Mouse (Mus musculus): Measurements from ENCODE around the gene Xiap. TPM values are rescaled to one million over a fixed set of nuclear protein-coding genes. Genes with fewer than 3 reads are reported as not detected.

Gene Xiap
- polyA plus RNA-seq, 2 experiments: 6.8 to 10.9 TPM

DNA sequence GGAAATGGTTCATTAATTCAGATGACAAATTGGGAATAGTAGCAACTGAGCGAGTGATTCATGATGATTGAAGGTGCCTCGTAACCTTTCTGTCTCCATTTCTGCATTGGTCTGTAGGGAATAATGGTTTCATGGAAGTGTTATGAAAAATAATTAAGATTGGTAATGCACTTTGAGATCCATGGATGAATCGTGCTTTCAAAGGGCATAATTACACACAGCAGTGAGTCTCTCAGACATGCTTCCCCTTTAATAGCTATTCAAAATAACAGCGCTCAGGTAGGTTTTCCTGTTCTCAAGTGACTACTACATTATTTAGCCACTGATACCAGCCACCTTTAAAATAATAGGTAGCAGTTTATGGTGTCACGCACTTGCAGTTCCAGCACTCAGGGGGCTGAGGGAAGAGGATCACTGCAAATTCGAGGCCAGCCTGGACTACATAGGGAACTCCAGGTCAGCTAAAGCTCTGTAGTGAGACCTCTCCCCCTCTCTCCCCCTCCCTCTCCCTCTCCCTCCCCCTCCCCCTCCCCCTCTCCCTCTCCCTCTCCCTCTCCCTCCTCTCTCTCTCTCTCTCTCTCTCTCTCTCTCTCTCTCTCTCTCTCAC lies 60.1 kb downstream of the Xiap start:
- Histone ChIP-seq H3K9ac (replicated peaks) (no peak overlapping the region), H3K4me1 (replicated peaks; ENCODE audit: control insufficient read depth in 2 of 2, insufficient read depth in 2 of 2, low read length in 1 of 2) (no peaks in the 10 kb centered on the region), H3K27me3 (ENCODE audit: control insufficient read depth, insufficient read depth, low read length) (no peaks in the 10 kb centered on the region), H3K4me2 (ENCODE audit: low read depth) (no peak overlapping the region), H3K9me3 (ENCODE audit: control insufficient read depth, low read length) (no peaks in the 10 kb centered on the region), H3K36me3 (replicated peaks; ENCODE audit: control insufficient read depth, insufficient read depth, low read depth) (no peaks in the 10 kb centered on the region), H3K27ac (no peak overlapping the region), H3K4me3 (ENCODE audit: insufficient read depth in 1 of 2, low read depth in 2 of 2, low read length in 2 of 2) (no peak overlapping the region)
- no peak for ATAC-seq (ENCODE audit: insufficient read depth)
- TF ChIP-seq CTCF (IDR thresholded peaks at IDR 0.05; ENCODE audit: low read depth) (no peak), EP300 (IDR thresholded peaks at IDR 0.05; ENCODE audit: low read depth) (no peak)
- 71% methylated on average over 6 of the region's 6 CpGs for WGBS (ENCODE audit: insufficient replicate concordance)
- DNase-seq (ENCODE audit: low read depth in 3 of 3, low spot score in 3 of 3): no peak

DNA sequence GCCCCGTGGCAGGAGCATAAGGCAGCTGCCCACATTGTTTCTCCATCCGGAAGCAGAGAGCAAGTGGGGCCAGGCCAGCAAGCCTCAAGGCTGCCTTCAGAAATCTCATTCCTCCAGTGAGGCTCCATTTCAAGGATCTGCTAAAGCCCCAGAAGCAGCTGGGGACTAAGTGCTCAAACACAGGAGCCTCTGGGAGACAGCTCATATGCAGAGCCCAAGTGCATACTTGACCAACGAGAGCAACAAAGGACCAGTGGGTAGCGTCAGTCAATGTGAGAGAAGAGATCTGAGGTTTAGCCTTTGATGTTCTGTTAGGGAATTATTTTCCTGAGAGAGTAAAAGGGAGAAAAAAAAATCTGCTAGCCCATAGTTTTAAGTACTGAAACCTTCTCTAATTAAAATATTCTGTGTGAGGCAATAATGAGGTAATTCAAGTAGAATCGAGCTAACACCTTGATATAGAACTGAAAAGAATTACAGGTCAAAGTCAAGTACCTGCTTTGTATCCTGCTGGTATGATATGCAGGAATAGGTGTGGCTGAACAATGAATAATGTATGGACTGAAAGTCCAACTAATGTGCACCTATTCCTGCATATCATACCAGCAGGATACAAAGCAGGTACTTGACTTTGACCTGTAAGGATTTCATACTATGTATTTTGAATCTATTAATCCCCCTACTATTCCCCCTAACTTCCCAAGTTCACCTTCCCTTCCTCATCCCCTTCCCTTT lies 65.7 kb downstream of the Xiap start:
- ATAC-seq (ENCODE audit: insufficient read depth): no peak
- TF ChIP-seq EP300 (IDR thresholded peaks at IDR 0.05; ENCODE audit: low read depth): no peak
- TF ChIP-seq CTCF (IDR thresholded peaks at IDR 0.05; ENCODE audit: low read depth): no peak
- WGBS (ENCODE audit: insufficient replicate concordance): 69% methylated on average over 5 of the region's 5 CpGs
- DNase-seq (ENCODE audit: low read depth in 3 of 3, low spot score in 3 of 3): no peak
- H3K9ac ChIP-seq (replicated peaks): no peak overlapping the region
- H3K9me3 ChIP-seq (ENCODE audit: control insufficient read depth, low read length): no peaks in the 10 kb centered on the region
- H3K27me3 ChIP-seq (ENCODE audit: control insufficient read depth, insufficient read depth, low read length): no peaks in the 10 kb centered on the region
- no peak overlapping the region for H3K27ac ChIP-seq
- no peaks in the 10 kb centered on the region for H3K36me3 ChIP-seq (replicated peaks; ENCODE audit: control insufficient read depth, insufficient read depth, low read depth)
- H3K4me1 ChIP-seq (replicated peaks; ENCODE audit: control insufficient read depth in 2 of 2, insufficient read depth in 2 of 2, low read length in 1 of 2): no peaks in the 10 kb centered on the region
- no peak overlapping the region for H3K4me2 ChIP-seq (ENCODE audit: low read depth)
- no peak overlapping the region for H3K4me3 ChIP-seq (ENCODE audit: insufficient read depth in 1 of 2, low read depth in 2 of 2, low read length in 2 of 2)

DNA sequence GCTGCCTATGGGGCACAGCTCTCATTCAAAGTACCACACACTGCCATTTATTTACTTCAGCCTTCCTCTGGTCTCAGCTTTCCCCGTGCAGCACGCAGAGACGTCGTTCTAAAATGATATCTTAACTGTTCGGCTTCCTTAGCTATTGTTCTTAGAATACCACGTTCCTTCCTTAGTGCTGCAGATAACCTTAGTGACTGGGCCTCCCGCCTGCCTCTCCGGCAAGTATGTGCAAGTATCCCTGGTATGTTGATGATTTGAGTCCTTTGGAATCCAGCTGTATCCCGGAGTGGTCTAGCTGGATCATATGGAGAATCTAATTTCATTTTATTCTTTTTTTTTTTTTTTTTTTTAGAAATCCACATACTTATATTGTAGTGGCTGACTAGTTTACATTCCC lies 80.4 kb downstream of the Xiap start:
- H3K9me3 ChIP-seq (ENCODE audit: control insufficient read depth, low read length): no peaks in the 10 kb centered on the region
- no peak overlapping the region for H3K9ac ChIP-seq (replicated peaks)
- no peak for DNase-seq (ENCODE audit: low read depth in 3 of 3, low spot score in 3 of 3)
- peaks cover 0 to 5% of the 10 kb centered on the region in 2 experiments; a peak in 2 of 4 replicates for H3K4me1 ChIP-seq (replicated peaks; ENCODE audit: control insufficient read depth in 2 of 2, insufficient read depth in 2 of 2, low read length in 1 of 2)
- H3K27ac ChIP-seq: no peak overlapping the region
- H3K27me3 ChIP-seq (ENCODE audit: control insufficient read depth, insufficient read depth, low read length): no peaks in the 10 kb centered on the region
- H3K36me3 ChIP-seq (replicated peaks; ENCODE audit: control insufficient read depth, insufficient read depth, low read depth): no peaks in the 10 kb centered on the region
- H3K4me3 ChIP-seq (ENCODE audit: insufficient read depth in 1 of 2, low read depth in 2 of 2, low read length in 2 of 2): no peak overlapping the region
- no peak for TF ChIP-seq CTCF (IDR thresholded peaks at IDR 0.05; ENCODE audit: low read depth)
- no peak for TF ChIP-seq EP300 (IDR thresholded peaks at IDR 0.05; ENCODE audit: low read depth)
- WGBS (ENCODE audit: insufficient replicate concordance): 23% methylated on average over 9 of the region's 9 CpGs
- no peak for ATAC-seq (ENCODE audit: insufficient read depth)
- no peak overlapping the region for H3K4me2 ChIP-seq (ENCODE audit: low read depth)

DNA sequence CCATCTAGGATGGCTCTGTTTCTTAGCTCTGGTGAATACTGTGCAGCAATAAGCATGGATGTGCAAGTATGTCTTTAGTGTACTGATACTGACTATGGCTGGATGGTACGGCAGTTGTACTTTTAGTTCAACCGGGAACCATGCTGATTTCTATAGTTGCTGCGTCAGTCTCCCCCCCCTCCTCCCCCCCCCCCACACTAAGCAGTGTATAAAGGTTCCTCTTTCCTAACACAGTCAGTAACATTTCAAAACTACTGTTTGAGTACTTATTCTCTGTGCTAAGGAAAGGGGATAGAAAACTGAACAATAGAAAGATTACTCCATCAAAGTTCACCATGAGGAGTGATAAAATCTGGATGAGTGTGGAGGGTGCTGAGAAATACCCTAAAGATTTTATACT lies 83.1 kb downstream of the Xiap start:
- Histone ChIP-seq H3K9me3 (ENCODE audit: control insufficient read depth, low read length) (no peaks in the 10 kb centered on the region), H3K4me3 (ENCODE audit: insufficient read depth in 1 of 2, low read depth in 2 of 2, low read length in 2 of 2) (no peak overlapping the region), H3K27ac (no peak overlapping the region), H3K27me3 (ENCODE audit: control insufficient read depth, insufficient read depth, low read length) (no peaks in the 10 kb centered on the region), H3K4me1 (replicated peaks; ENCODE audit: control insufficient read depth in 2 of 2, insufficient read depth in 2 of 2, low read length in 1 of 2) (peaks cover 0 to 5% of the 10 kb centered on the region in 2 experiments; a peak in 2 of 4 replicates), H3K9ac (replicated peaks) (no peak overlapping the region), H3K36me3 (replicated peaks; ENCODE audit: control insufficient read depth, insufficient read depth, low read depth) (no peaks in the 10 kb centered on the region), H3K4me2 (ENCODE audit: low read depth) (no peak overlapping the region)
- TF ChIP-seq CTCF (IDR thresholded peaks at IDR 0.05; ENCODE audit: low read depth): no peak
- no peak for TF ChIP-seq EP300 (IDR thresholded peaks at IDR 0.05; ENCODE audit: low read depth)
- 34% methylated on average over 3 of the region's 3 CpGs for WGBS (ENCODE audit: insufficient replicate concordance)
- DNase-seq (ENCODE audit: low read depth in 3 of 3, low spot score in 3 of 3) (no peak), ATAC-seq (ENCODE audit: insufficient read depth) (no peak)

DNA sequence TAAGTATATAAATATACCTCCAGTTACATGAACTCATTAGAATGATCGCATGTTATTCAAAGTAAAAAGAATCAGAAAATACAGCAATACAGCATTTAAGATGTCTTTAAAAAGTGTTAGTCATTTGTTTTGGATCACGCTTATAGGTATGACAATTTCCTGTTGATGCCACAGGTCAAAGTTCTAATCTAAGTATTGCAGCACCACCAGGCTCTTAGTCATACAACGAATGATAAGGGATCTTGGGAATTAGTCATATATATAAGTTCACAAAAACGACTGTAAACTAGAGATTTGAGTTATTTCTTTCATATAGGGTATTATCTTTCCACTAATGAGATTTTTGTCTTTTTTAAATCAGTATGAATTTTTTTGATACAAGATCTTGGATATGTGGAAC lies 84.5 kb downstream of the Xiap start:
- H3K4me1 ChIP-seq (replicated peaks; ENCODE audit: control insufficient read depth in 2 of 2, insufficient read depth in 2 of 2, low read length in 1 of 2): peaks cover 2 to 10% of the 10 kb centered on the region in 2 experiments; a peak in 2 of 4 replicates
- no peak for TF ChIP-seq CTCF (IDR thresholded peaks at IDR 0.05; ENCODE audit: low read depth)
- TF ChIP-seq EP300 (IDR thresholded peaks at IDR 0.05; ENCODE audit: low read depth): no peak
- no peak overlapping the region for H3K27ac ChIP-seq
- no peaks in the 10 kb centered on the region for H3K36me3 ChIP-seq (replicated peaks; ENCODE audit: control insufficient read depth, insufficient read depth, low read depth)
- no peak overlapping the region for H3K4me3 ChIP-seq (ENCODE audit: insufficient read depth in 1 of 2, low read depth in 2 of 2, low read length in 2 of 2)
- no peaks in the 10 kb centered on the region for H3K9me3 ChIP-seq (ENCODE audit: control insufficient read depth, low read length)
- no peak overlapping the region for H3K9ac ChIP-seq (replicated peaks)
- DNase-seq (ENCODE audit: low read depth in 3 of 3, low spot score in 3 of 3) (no peak), ATAC-seq (ENCODE audit: insufficient read depth) (no peak)
- 34% methylated on average over 4 of the region's 4 CpGs for WGBS (ENCODE audit: insufficient replicate concordance)
- H3K4me2 ChIP-seq (ENCODE audit: low read depth): no peak overlapping the region
- no peaks in the 10 kb centered on the region for H3K27me3 ChIP-seq (ENCODE audit: control insufficient read depth, insufficient read depth, low read length)
